Mouse (Mus musculus): ENCODE measurements around the gene Has3. TPM values are rescaled to one million over a fixed set of nuclear protein-coding genes. Genes with fewer than 3 reads are reported as not detected.

The Has3 gene
- 1.4 and 2.0 TPM in 2 replicates for polyA plus RNA-seq (2012; rRNA removed)

GRCm38 (mm10) chr8:106870051-106870450, at the start of gene Has3:
Has3 (plus strand) TSS chr8:106870242.
- peaks cover 11% of the 10 kb centered on the region for H3K4me1 ChIP-seq (replicated peaks; ENCODE audit: control insufficient read depth, insufficient read depth, low read length)
- no peak for DNase-seq
- peaks cover 4% of the 10 kb centered on the region; the same call in 1 of the 2 replicates for H3K27me3 ChIP-seq (ENCODE audit: control insufficient read depth, insufficient read depth, low read length)
- 6% methylated on average over 18 of the region's 18 CpGs for WGBS
- H3K4me3 ChIP-seq (ENCODE audit: control insufficient read depth, insufficient read depth, low read length), result peak within 1 kb of the TSS; percentile 16
- TF ChIP-seq POLR2A (IDR thresholded peaks at IDR 0.05; ENCODE audit: control insufficient read depth, extremely low read depth, insufficient read depth, low read length, poor library complexity) (no peak), CTCF (IDR thresholded peaks at IDR 0.05; ENCODE audit: borderline replicate concordance, control insufficient read depth, extremely low read depth, insufficient read depth, low read length, poor library complexity) (no peak)
- no peaks in the 10 kb centered on the region for H3K36me3 ChIP-seq (ENCODE audit: control insufficient read depth, insufficient read depth, low read length)
- no peak within 1 kb of the TSS for H3K27ac ChIP-seq (ENCODE audit: control insufficient read depth, insufficient read depth, low read length)

DNA sequence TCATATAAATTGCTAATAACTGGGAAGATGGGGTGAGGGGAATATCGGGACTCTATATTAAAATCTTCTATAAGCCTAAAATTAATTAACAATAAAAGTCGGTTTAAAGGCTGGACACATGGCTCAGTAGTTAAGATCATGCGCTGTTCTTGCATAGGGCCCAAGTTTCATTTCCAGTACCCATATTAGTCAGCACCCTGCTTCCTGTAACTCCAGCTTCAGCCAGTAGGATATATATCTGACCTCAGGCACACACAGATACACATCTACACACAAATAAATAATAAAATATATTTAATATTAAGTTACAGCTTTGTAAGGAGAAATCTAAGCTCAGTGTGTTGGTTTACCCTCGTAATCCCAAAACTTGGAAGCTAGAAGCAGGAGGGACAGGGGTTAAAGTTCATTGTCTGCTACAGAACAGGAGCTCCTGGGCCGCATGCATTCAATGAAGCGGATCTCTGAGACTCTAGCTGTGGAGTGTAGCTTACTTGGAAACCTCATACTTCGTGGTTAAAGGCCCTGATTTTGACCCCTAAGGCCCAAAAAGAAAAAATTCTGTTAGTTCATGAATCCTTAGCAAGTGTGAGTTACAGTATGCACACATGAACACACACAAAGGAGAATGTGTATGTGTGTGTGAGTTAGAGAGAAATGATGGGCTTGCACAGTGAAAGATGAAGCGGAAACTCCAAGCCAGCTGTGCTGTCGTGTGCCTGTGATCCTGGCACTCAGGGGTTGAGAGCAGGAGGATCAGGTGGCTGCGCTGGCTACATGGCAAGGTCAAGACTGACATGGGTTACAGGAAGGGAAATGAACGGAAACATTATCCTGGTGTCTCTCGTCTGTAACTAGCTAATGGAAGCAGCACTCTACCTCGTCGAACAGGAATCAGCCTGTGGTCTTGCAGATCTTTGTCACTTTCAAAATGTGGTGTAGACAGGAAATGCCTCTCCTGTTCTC, 49.2 kb upstream of the Has3 start:
- no peak for DNase-seq
- TF ChIP-seq POLR2A (IDR thresholded peaks at IDR 0.05; ENCODE audit: control insufficient read depth, extremely low read depth, insufficient read depth, low read length, poor library complexity) (no peak), CTCF (IDR thresholded peaks at IDR 0.05; ENCODE audit: borderline replicate concordance, control insufficient read depth, extremely low read depth, insufficient read depth, low read length, poor library complexity) (no peak)
- Histone ChIP-seq H3K27me3 (ENCODE audit: control insufficient read depth, insufficient read depth, low read length) (no peaks in the 10 kb centered on the region), H3K4me3 (ENCODE audit: control insufficient read depth, insufficient read depth, low read length) (no peak overlapping the region), H3K36me3 (ENCODE audit: control insufficient read depth, insufficient read depth, low read length) (no peaks in the 10 kb centered on the region), H3K27ac (ENCODE audit: control insufficient read depth, insufficient read depth, low read length) (no peak overlapping the region), H3K4me1 (replicated peaks; ENCODE audit: control insufficient read depth, insufficient read depth, low read length) (peaks cover 6% of the 10 kb centered on the region)
- WGBS, result 60% methylated on average over 14 of the region's 14 CpGs

GRCm38 (mm10) chr8:106828921-106829320, 41.1 kb upstream of the Has3 start:
- no peaks in the 10 kb centered on the region for H3K4me1 ChIP-seq (replicated peaks; ENCODE audit: control insufficient read depth, insufficient read depth, low read length)
- 94% methylated on average over 6 of the region's 6 CpGs for WGBS
- H3K27me3 ChIP-seq (ENCODE audit: control insufficient read depth, insufficient read depth, low read length), result no peaks in the 10 kb centered on the region
- TF ChIP-seq POLR2A (IDR thresholded peaks at IDR 0.05; ENCODE audit: control insufficient read depth, extremely low read depth, insufficient read depth, low read length, poor library complexity) (no peak), CTCF (IDR thresholded peaks at IDR 0.05; ENCODE audit: borderline replicate concordance, control insufficient read depth, extremely low read depth, insufficient read depth, low read length, poor library complexity) (no peak)
- H3K36me3 ChIP-seq (ENCODE audit: control insufficient read depth, insufficient read depth, low read length), result no peaks in the 10 kb centered on the region
- H3K4me3 ChIP-seq (ENCODE audit: control insufficient read depth, insufficient read depth, low read length), result no peak overlapping the region
- DNase-seq, result no peak
- no peak overlapping the region for H3K27ac ChIP-seq (ENCODE audit: control insufficient read depth, insufficient read depth, low read length)

GRCm38 (mm10) chr8:106829526-106830045, 40.5 kb upstream of the Has3 start:
- DNase-seq, result no peak
- H3K27ac ChIP-seq (ENCODE audit: control insufficient read depth, insufficient read depth, low read length), result no peak overlapping the region
- H3K36me3 ChIP-seq (ENCODE audit: control insufficient read depth, insufficient read depth, low read length), result no peaks in the 10 kb centered on the region
- 96% methylated on average over 5 of the region's 5 CpGs for WGBS
- H3K4me3 ChIP-seq (ENCODE audit: control insufficient read depth, insufficient read depth, low read length), result no peak overlapping the region
- TF ChIP-seq CTCF (IDR thresholded peaks at IDR 0.05; ENCODE audit: borderline replicate concordance, control insufficient read depth, extremely low read depth, insufficient read depth, low read length, poor library complexity), result no peak
- no peak for TF ChIP-seq POLR2A (IDR thresholded peaks at IDR 0.05; ENCODE audit: control insufficient read depth, extremely low read depth, insufficient read depth, low read length, poor library complexity)
- H3K27me3 ChIP-seq (ENCODE audit: control insufficient read depth, insufficient read depth, low read length), result no peaks in the 10 kb centered on the region
- no peaks in the 10 kb centered on the region for H3K4me1 ChIP-seq (replicated peaks; ENCODE audit: control insufficient read depth, insufficient read depth, low read length)

GRCm38 (mm10) chr8:106834899-106835298, 35.1 kb upstream of the Has3 start:
- 61% methylated on average over 1 of the region's 1 CpGs for WGBS
- Histone ChIP-seq H3K27me3 (ENCODE audit: control insufficient read depth, insufficient read depth, low read length) (no peaks in the 10 kb centered on the region), H3K36me3 (ENCODE audit: control insufficient read depth, insufficient read depth, low read length) (no peaks in the 10 kb centered on the region), H3K4me3 (ENCODE audit: control insufficient read depth, insufficient read depth, low read length) (no peak overlapping the region), H3K4me1 (replicated peaks; ENCODE audit: control insufficient read depth, insufficient read depth, low read length) (no peaks in the 10 kb centered on the region), H3K27ac (ENCODE audit: control insufficient read depth, insufficient read depth, low read length) (no peak overlapping the region)
- DNase-seq, result no peak
- TF ChIP-seq POLR2A (IDR thresholded peaks at IDR 0.05; ENCODE audit: control insufficient read depth, extremely low read depth, insufficient read depth, low read length, poor library complexity), result no peak
- TF ChIP-seq CTCF (IDR thresholded peaks at IDR 0.05; ENCODE audit: borderline replicate concordance, control insufficient read depth, extremely low read depth, insufficient read depth, low read length, poor library complexity), result no peak

- Histone ChIP-seq H3K36me3 (ENCODE audit: control insufficient read depth, insufficient read depth, low read length) (no peaks in the 10 kb centered on the region), H3K4me3 (ENCODE audit: control insufficient read depth, insufficient read depth, low read length) (no peak overlapping the region), H3K27me3 (ENCODE audit: control insufficient read depth, insufficient read depth, low read length) (no peaks in the 10 kb centered on the region), H3K4me1 (replicated peaks; ENCODE audit: control insufficient read depth, insufficient read depth, low read length) (no peaks in the 10 kb centered on the region), H3K27ac (ENCODE audit: control insufficient read depth, insufficient read depth, low read length) (no peak overlapping the region)
- no peak for TF ChIP-seq CTCF (IDR thresholded peaks at IDR 0.05; ENCODE audit: borderline replicate concordance, control insufficient read depth, extremely low read depth, insufficient read depth, low read length, poor library complexity)
- WGBS, result 27% methylated on average over 6 of the region's 6 CpGs
- no peak for DNase-seq
Observed at GRCm38 (mm10) chr8:106836525-106836924, 33.5 kb upstream of the Has3 start.

Data from thymus, adult 2 months (tissue).